Mouse (Mus musculus): ENCODE measurements around the gene Mest. TPM values are rescaled to one million over a fixed set of nuclear protein-coding genes. Genes with fewer than 3 reads are reported as not detected.

Mest gene
- polyA plus RNA-seq, 1 experiment from 2014 or later, result 378 TPM

- Histone ChIP-seq H3K4me3 (replicated peaks) (no peak overlapping the region), H3K27ac (replicated peaks) (no peak overlapping the region), H3K9ac (replicated peaks) (no peak overlapping the region), H3K4me2 (no peak overlapping the region), H3K36me3 (no peaks in the 10 kb centered on the region), H3K4me1 (peaks cover 20% of the 10 kb centered on the region), H3K27me3 (replicated peaks) (no peaks in the 10 kb centered on the region), H3K9me3 (replicated peaks) (no peaks in the 10 kb centered on the region)
- ATAC-seq (ENCODE audit: low FRiP score), result no peak
- WGBS, result 54% methylated on average over 25 of the region's 25 CpGs
Observed at GRCm38 (mm10) chr6:30710371-30711364, 12.7 kb upstream of the Mest start.

- peaks cover 20% of the 10 kb centered on the region for H3K4me1 ChIP-seq
- no peak overlapping the region for H3K9ac ChIP-seq (replicated peaks)
- H3K9me3 ChIP-seq (replicated peaks), result no peaks in the 10 kb centered on the region
- WGBS, result 62% methylated on average over 10 of the region's 10 CpGs
- H3K4me2 ChIP-seq, result no peak overlapping the region
- H3K4me3 ChIP-seq (replicated peaks), result no peak overlapping the region
- H3K27ac ChIP-seq (replicated peaks), result no peak overlapping the region
- ATAC-seq (ENCODE audit: low FRiP score), result no peak
- H3K27me3 ChIP-seq (replicated peaks), result no peaks in the 10 kb centered on the region
- no peaks in the 10 kb centered on the region for H3K36me3 ChIP-seq
Observed at GRCm38 (mm10) chr6:30711365-30711763, 12.0 kb upstream of the Mest start.

GRCm38 (mm10) chr6:30712484-30712883 lies 10.9 kb upstream of the Mest start:
- Histone ChIP-seq H3K9ac (replicated peaks) (no peak overlapping the region), H3K27ac (replicated peaks) (no peak overlapping the region), H3K4me2 (no peak overlapping the region), H3K4me1 (peaks cover 20% of the 10 kb centered on the region), H3K27me3 (replicated peaks) (no peaks in the 10 kb centered on the region), H3K4me3 (replicated peaks) (no peak overlapping the region), H3K9me3 (replicated peaks) (no peaks in the 10 kb centered on the region), H3K36me3 (no peaks in the 10 kb centered on the region)
- 55% methylated on average over 7 of the region's 7 CpGs for WGBS
- ATAC-seq (ENCODE audit: low FRiP score), result no peak

- H3K27ac ChIP-seq (replicated peaks), result no peak overlapping the region
- H3K4me1 ChIP-seq, result peaks cover 20% of the 10 kb centered on the region
- H3K9me3 ChIP-seq (replicated peaks), result no peaks in the 10 kb centered on the region
- no peak for ATAC-seq (ENCODE audit: low FRiP score)
- H3K4me3 ChIP-seq (replicated peaks), result no peak overlapping the region
- H3K4me2 ChIP-seq, result no peak overlapping the region
- no peak overlapping the region for H3K9ac ChIP-seq (replicated peaks)
- H3K36me3 ChIP-seq, result no peaks in the 10 kb centered on the region
- 88% methylated on average over 6 of the region's 6 CpGs for WGBS
- H3K27me3 ChIP-seq (replicated peaks), result no peaks in the 10 kb centered on the region
Observed at GRCm38 (mm10) chr6:30713455-30713854, 9.9 kb upstream of the Mest start.

GRCm38 (mm10) chr6:30713896-30714295 lies 9.5 kb upstream of the Mest start:
- ATAC-seq (ENCODE audit: low FRiP score), result no peak
- Histone ChIP-seq H3K4me1 (peaks cover 19% of the 10 kb centered on the region), H3K27ac (replicated peaks) (no peak overlapping the region), H3K9me3 (replicated peaks) (no peaks in the 10 kb centered on the region), H3K36me3 (no peaks in the 10 kb centered on the region), H3K9ac (replicated peaks) (no peak overlapping the region), H3K27me3 (replicated peaks) (no peaks in the 10 kb centered on the region), H3K4me2 (no peak overlapping the region), H3K4me3 (replicated peaks) (no peak overlapping the region)
- WGBS, result 73% methylated on average over 11 of the region's 11 CpGs

- H3K27me3 ChIP-seq (replicated peaks), result no peaks in the 10 kb centered on the region
- no peaks in the 10 kb centered on the region for H3K9me3 ChIP-seq (replicated peaks)
- ATAC-seq (ENCODE audit: low FRiP score), result no peak
Observed at GRCm38 (mm10) chr6:30714891-30715471, 8.4 kb upstream of the Mest start.

GRCm38 (mm10) chr6:30716796-30717195 lies 6.6 kb upstream of the Mest start:
- Histone ChIP-seq H3K27me3 (replicated peaks) (no peaks in the 10 kb centered on the region), H3K9me3 (replicated peaks) (no peaks in the 10 kb centered on the region), H3K36me3 (no peaks in the 10 kb centered on the region), H3K27ac (replicated peaks) (no peak overlapping the region), H3K4me3 (replicated peaks) (no peak overlapping the region), H3K4me1 (peaks cover 2% of the 10 kb centered on the region; the same call in 1 of the 2 replicates), H3K4me2 (no peak overlapping the region), H3K9ac (replicated peaks) (no peak overlapping the region)
- no peak for ATAC-seq (ENCODE audit: low FRiP score)
- 89% methylated on average over 7 of the region's 7 CpGs for WGBS

More at GRCm38 (mm10) chr6:30714891-30715471, 8.4 kb upstream of the Mest start:
- Histone ChIP-seq H3K4me2 (no peak overlapping the region), H3K9ac (replicated peaks) (no peak overlapping the region), H3K27ac (replicated peaks) (no peak overlapping the region), H3K4me1 (peaks cover 10% of the 10 kb centered on the region), H3K4me3 (replicated peaks) (no peak overlapping the region), H3K36me3 (no peaks in the 10 kb centered on the region)
- WGBS, result 38% methylated on average over 5 of the region's 5 CpGs

- no peak overlapping the region; the same call in 1 of the 2 replicates for H3K27ac ChIP-seq (replicated peaks)
- peaks cover 3% of the 10 kb centered on the region; the same call in 1 of the 2 replicates for H3K4me1 ChIP-seq
Observed at GRCm38 (mm10) chr6:30722385-30723164, 772 bp upstream of the Mest start.

GRCm38 (mm10) chr6:30730301-30730971 lies 7.1 kb downstream of the Mest start:
- Histone ChIP-seq H3K27me3 (replicated peaks) (no peaks in the 10 kb centered on the region), H3K27ac (replicated peaks) (no peak overlapping the region), H3K4me3 (replicated peaks) (no peak overlapping the region), H3K9me3 (replicated peaks) (no peaks in the 10 kb centered on the region), H3K9ac (replicated peaks) (no peak overlapping the region), H3K36me3 (no peaks in the 10 kb centered on the region), H3K4me1 (peaks cover 20% of the 10 kb centered on the region; the same call in 1 of the 2 replicates), H3K4me2 (no peak overlapping the region)
- no peak for ATAC-seq (ENCODE audit: low FRiP score)
- WGBS, result 50% methylated on average over 12 of the region's 12 CpGs

More at GRCm38 (mm10) chr6:30722385-30723164, 772 bp upstream of the Mest start:
- H3K9me3 ChIP-seq (replicated peaks), result no peaks in the 10 kb centered on the region
- 63% methylated on average over 4 of the region's 4 CpGs for WGBS
- peak; percentile 65; the same call in 1 of the 2 replicates for ATAC-seq (ENCODE audit: low FRiP score)
- H3K4me3 ChIP-seq (replicated peaks), result no peak overlapping the region
- H3K4me2 ChIP-seq, result no peak overlapping the region
- no peak overlapping the region for H3K9ac ChIP-seq (replicated peaks)
- H3K27me3 ChIP-seq (replicated peaks), result no peaks in the 10 kb centered on the region
- no peaks in the 10 kb centered on the region for H3K36me3 ChIP-seq

GRCm38 (mm10) chr6:30732571-30733130 lies 9.3 kb downstream of the Mest start:
- H3K27ac ChIP-seq (replicated peaks), result no peak overlapping the region
- peaks cover 14% of the 10 kb centered on the region for H3K9me3 ChIP-seq (replicated peaks)
- no peak overlapping the region for H3K4me3 ChIP-seq (replicated peaks)
- peaks cover 24% of the 10 kb centered on the region; the same call in 1 of the 2 replicates for H3K4me1 ChIP-seq
- 52% methylated on average over 18 of the region's 18 CpGs for WGBS
- no peak overlapping the region for H3K9ac ChIP-seq (replicated peaks)
- no peaks in the 10 kb centered on the region for H3K36me3 ChIP-seq
- H3K4me2 ChIP-seq, result no peak overlapping the region
- ATAC-seq (ENCODE audit: low FRiP score), result no peak
- H3K27me3 ChIP-seq (replicated peaks), result no peaks in the 10 kb centered on the region

- no peak overlapping the region for H3K9ac ChIP-seq (replicated peaks)
Observed at GRCm38 (mm10) chr6:30734465-30734864, 11.1 kb downstream of the Mest start.

More at GRCm38 (mm10) chr6:30734465-30734864, 11.1 kb downstream of the Mest start:
- no peaks in the 10 kb centered on the region for H3K27me3 ChIP-seq (replicated peaks)
- no peaks in the 10 kb centered on the region for H3K36me3 ChIP-seq
- 56% methylated on average over 6 of the region's 6 CpGs for WGBS
- H3K27ac ChIP-seq (replicated peaks), result no peak overlapping the region
- peaks cover 24% of the 10 kb centered on the region for H3K9me3 ChIP-seq (replicated peaks)
- peaks cover 24% of the 10 kb centered on the region; the same call in 1 of the 2 replicates for H3K4me1 ChIP-seq
- no peak for ATAC-seq (ENCODE audit: low FRiP score)
- H3K4me3 ChIP-seq (replicated peaks), result no peak overlapping the region
- no peak overlapping the region for H3K4me2 ChIP-seq

Data from neural tube, embryonic 15.5 days (tissue).